Mouse (Mus musculus): Measurements from ENCODE around the gene Mpped2. TPM values are rescaled to one million over a fixed set of nuclear protein-coding genes. Genes with fewer than 3 reads are reported as not detected.

The Mpped2 gene
- polyA plus RNA-seq, 1 experiment = 1.1 TPM

DNA sequence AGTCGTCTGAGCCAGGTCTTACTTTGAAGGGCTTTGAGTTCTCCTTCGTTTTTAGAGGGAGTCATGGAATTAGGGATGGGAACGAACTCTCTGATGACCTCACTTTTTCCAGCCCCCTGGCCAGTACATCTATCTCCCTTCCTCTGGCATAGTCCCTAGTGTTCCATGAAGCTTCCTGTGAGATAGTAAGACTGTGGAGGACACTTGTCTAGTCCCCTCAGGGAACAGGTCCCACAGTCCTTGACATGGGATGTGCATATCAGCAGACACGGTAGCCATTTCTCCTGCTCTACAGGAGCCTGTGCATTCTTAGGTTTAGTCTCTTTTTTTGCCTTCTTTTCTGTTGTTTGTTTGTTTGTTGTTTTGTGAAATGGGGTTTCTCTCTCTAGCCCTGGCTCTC lies 105.8 kb downstream of the Mpped2 start:
- 92% methylated on average over 4 of the region's 4 CpGs for WGBS
- Histone ChIP-seq H3K27ac (ENCODE audit: control insufficient read depth, insufficient read depth, low read length) (no peak overlapping the region), H3K36me3 (ENCODE audit: control insufficient read depth, insufficient read depth, low read length) (no peaks in the 10 kb centered on the region), H3K27me3 (ENCODE audit: control insufficient read depth, insufficient read depth, low read length) (no peaks in the 10 kb centered on the region), H3K4me1 (replicated peaks; ENCODE audit: control insufficient read depth, insufficient read depth, low read length) (no peaks in the 10 kb centered on the region), H3K4me3 (ENCODE audit: control insufficient read depth, insufficient read depth, low read length) (no peak overlapping the region)
- no peak for DNase-seq
- TF ChIP-seq CTCF (IDR thresholded peaks at IDR 0.05; ENCODE audit: borderline replicate concordance, control insufficient read depth, extremely low read depth, insufficient read depth, low read length, poor library complexity) (no peak), POLR2A (IDR thresholded peaks at IDR 0.05; ENCODE audit: control insufficient read depth, extremely low read depth, insufficient read depth, low read length, poor library complexity) (no peak)

GRCm38 (mm10) chr2:106815898-106816297 lies 122.8 kb downstream of the Mpped2 start:
- no peaks in the 10 kb centered on the region for H3K4me1 ChIP-seq (replicated peaks; ENCODE audit: control insufficient read depth, insufficient read depth, low read length)
- H3K36me3 ChIP-seq (ENCODE audit: control insufficient read depth, insufficient read depth, low read length) = no peaks in the 10 kb centered on the region
- no peaks in the 10 kb centered on the region for H3K27me3 ChIP-seq (ENCODE audit: control insufficient read depth, insufficient read depth, low read length)
- no peak overlapping the region for H3K27ac ChIP-seq (ENCODE audit: control insufficient read depth, insufficient read depth, low read length)
- WGBS = 92% methylated on average over 3 of the region's 3 CpGs
- no peak for DNase-seq
- TF ChIP-seq CTCF (IDR thresholded peaks at IDR 0.05; ENCODE audit: borderline replicate concordance, control insufficient read depth, extremely low read depth, insufficient read depth, low read length, poor library complexity) (no peak), POLR2A (IDR thresholded peaks at IDR 0.05; ENCODE audit: control insufficient read depth, extremely low read depth, insufficient read depth, low read length, poor library complexity) (no peak)
- H3K4me3 ChIP-seq (ENCODE audit: control insufficient read depth, insufficient read depth, low read length) = no peak overlapping the region

DNA sequence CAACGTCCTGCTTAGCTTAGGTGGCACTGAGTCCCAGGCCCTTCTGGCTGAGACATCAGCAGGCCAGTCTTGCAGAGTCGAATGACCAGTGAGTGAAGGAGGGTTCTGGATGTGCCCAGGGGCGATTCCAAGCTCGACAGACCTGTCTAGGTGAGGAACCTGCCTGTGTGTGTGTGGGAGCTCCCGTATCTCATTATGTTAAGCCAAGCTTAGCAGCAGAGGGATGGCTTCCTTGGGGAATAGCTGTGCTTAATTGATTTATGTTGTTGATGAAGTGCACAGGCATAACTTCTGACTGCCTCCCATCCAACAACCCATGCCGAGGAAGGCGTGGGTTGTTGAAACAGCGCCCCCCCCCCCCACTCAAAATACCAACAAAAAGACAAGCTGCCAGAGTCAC lies 128.2 kb downstream of the Mpped2 start:
- Histone ChIP-seq H3K27me3 (ENCODE audit: control insufficient read depth, insufficient read depth, low read length) (no peaks in the 10 kb centered on the region), H3K36me3 (ENCODE audit: control insufficient read depth, insufficient read depth, low read length) (no peaks in the 10 kb centered on the region), H3K4me3 (ENCODE audit: control insufficient read depth, insufficient read depth, low read length) (no peak overlapping the region), H3K4me1 (replicated peaks; ENCODE audit: control insufficient read depth, insufficient read depth, low read length) (no peaks in the 10 kb centered on the region), H3K27ac (ENCODE audit: control insufficient read depth, insufficient read depth, low read length) (no peak overlapping the region)
- no peak for TF ChIP-seq POLR2A (IDR thresholded peaks at IDR 0.05; ENCODE audit: control insufficient read depth, extremely low read depth, insufficient read depth, low read length, poor library complexity)
- no peak for TF ChIP-seq CTCF (IDR thresholded peaks at IDR 0.05; ENCODE audit: borderline replicate concordance, control insufficient read depth, extremely low read depth, insufficient read depth, low read length, poor library complexity)
- no peak for DNase-seq
- WGBS = 86% methylated on average over 8 of the region's 8 CpGs

DNA sequence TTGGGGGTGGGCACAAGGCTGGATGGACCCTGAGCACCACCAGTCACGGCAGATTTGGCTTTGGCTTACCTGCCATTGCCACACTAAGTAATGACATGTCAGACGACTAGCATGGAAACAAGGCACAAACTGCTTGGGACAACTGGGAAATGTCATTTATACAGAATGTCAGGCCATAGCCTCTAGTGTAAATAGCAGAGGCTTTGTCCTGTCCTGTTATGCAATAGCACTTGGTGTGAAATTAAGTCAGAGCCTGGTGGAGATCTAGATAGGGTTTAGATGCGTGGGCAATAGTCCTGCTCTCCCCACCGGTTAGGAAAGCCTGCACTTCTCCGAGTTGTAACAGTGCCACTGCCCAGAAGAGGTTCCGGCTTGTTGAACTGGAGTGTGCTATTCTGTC lies 128.8 kb downstream of the Mpped2 start:
- Histone ChIP-seq H3K36me3 (ENCODE audit: control insufficient read depth, insufficient read depth, low read length) (no peaks in the 10 kb centered on the region), H3K27ac (ENCODE audit: control insufficient read depth, insufficient read depth, low read length) (no peak overlapping the region), H3K4me1 (replicated peaks; ENCODE audit: control insufficient read depth, insufficient read depth, low read length) (no peaks in the 10 kb centered on the region), H3K27me3 (ENCODE audit: control insufficient read depth, insufficient read depth, low read length) (no peaks in the 10 kb centered on the region), H3K4me3 (ENCODE audit: control insufficient read depth, insufficient read depth, low read length) (no peak overlapping the region)
- TF ChIP-seq POLR2A (IDR thresholded peaks at IDR 0.05; ENCODE audit: control insufficient read depth, extremely low read depth, insufficient read depth, low read length, poor library complexity) (no peak), CTCF (IDR thresholded peaks at IDR 0.05; ENCODE audit: borderline replicate concordance, control insufficient read depth, extremely low read depth, insufficient read depth, low read length, poor library complexity) (no peak)
- no peak for DNase-seq
- 93% methylated on average over 6 of the region's 6 CpGs for WGBS

DNA sequence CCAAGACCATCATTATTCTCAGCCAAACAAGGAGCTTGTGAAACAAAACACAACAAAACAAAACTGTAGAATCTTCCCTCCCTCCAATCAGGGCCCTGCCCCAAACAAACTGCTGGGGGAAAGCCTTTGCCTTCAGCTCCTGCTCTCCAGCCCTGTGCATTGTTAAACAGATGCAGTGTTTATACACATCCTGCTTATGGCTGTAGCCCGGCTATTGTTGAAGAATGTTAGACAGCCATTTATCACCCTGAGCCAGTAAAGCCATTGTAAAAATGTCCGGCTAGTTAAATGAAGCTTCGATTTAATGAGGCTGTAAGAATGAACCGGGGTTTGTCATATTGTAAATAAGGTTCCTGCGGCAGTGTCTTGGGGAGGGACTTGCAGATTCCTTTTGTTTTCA lies 129.5 kb downstream of the Mpped2 start:
- Histone ChIP-seq H3K4me1 (replicated peaks; ENCODE audit: control insufficient read depth, insufficient read depth, low read length) (no peaks in the 10 kb centered on the region), H3K27ac (ENCODE audit: control insufficient read depth, insufficient read depth, low read length) (no peak overlapping the region), H3K36me3 (ENCODE audit: control insufficient read depth, insufficient read depth, low read length) (no peaks in the 10 kb centered on the region), H3K27me3 (ENCODE audit: control insufficient read depth, insufficient read depth, low read length) (no peaks in the 10 kb centered on the region), H3K4me3 (ENCODE audit: control insufficient read depth, insufficient read depth, low read length) (no peak overlapping the region)
- TF ChIP-seq CTCF (IDR thresholded peaks at IDR 0.05; ENCODE audit: borderline replicate concordance, control insufficient read depth, extremely low read depth, insufficient read depth, low read length, poor library complexity) = no peak
- TF ChIP-seq POLR2A (IDR thresholded peaks at IDR 0.05; ENCODE audit: control insufficient read depth, extremely low read depth, insufficient read depth, low read length, poor library complexity) = no peak
- WGBS = 93% methylated on average over 5 of the region's 5 CpGs
- no peak for DNase-seq

- Histone ChIP-seq H3K4me3 (ENCODE audit: control insufficient read depth, insufficient read depth, low read length) (no peak overlapping the region), H3K27ac (ENCODE audit: control insufficient read depth, insufficient read depth, low read length) (no peak overlapping the region), H3K27me3 (ENCODE audit: control insufficient read depth, insufficient read depth, low read length) (no peaks in the 10 kb centered on the region), H3K4me1 (replicated peaks; ENCODE audit: control insufficient read depth, insufficient read depth, low read length) (no peaks in the 10 kb centered on the region), H3K36me3 (ENCODE audit: control insufficient read depth, insufficient read depth, low read length) (no peaks in the 10 kb centered on the region)
- WGBS = 8% methylated on average over 2 of the region's 2 CpGs
- DNase-seq = no peak
- TF ChIP-seq CTCF (IDR thresholded peaks at IDR 0.05; ENCODE audit: borderline replicate concordance, control insufficient read depth, extremely low read depth, insufficient read depth, low read length, poor library complexity) (no peak), POLR2A (IDR thresholded peaks at IDR 0.05; ENCODE audit: control insufficient read depth, extremely low read depth, insufficient read depth, low read length, poor library complexity) (no peak)
Observed at GRCm38 (mm10) chr2:106825461-106825860, 132.4 kb downstream of the Mpped2 start.

- Histone ChIP-seq H3K4me1 (replicated peaks; ENCODE audit: control insufficient read depth, insufficient read depth, low read length) (no peaks in the 10 kb centered on the region), H3K27me3 (ENCODE audit: control insufficient read depth, insufficient read depth, low read length) (no peaks in the 10 kb centered on the region), H3K27ac (ENCODE audit: control insufficient read depth, insufficient read depth, low read length) (no peak overlapping the region), H3K4me3 (ENCODE audit: control insufficient read depth, insufficient read depth, low read length) (no peak overlapping the region), H3K36me3 (ENCODE audit: control insufficient read depth, insufficient read depth, low read length) (no peaks in the 10 kb centered on the region)
- no peak for TF ChIP-seq CTCF (IDR thresholded peaks at IDR 0.05; ENCODE audit: borderline replicate concordance, control insufficient read depth, extremely low read depth, insufficient read depth, low read length, poor library complexity)
- TF ChIP-seq POLR2A (IDR thresholded peaks at IDR 0.05; ENCODE audit: control insufficient read depth, extremely low read depth, insufficient read depth, low read length, poor library complexity) = no peak
- 100% methylated on average over 1 of the region's 1 CpGs for WGBS
- DNase-seq = no peak
Observed at GRCm38 (mm10) chr2:106826023-106826422, 133.0 kb downstream of the Mpped2 start.

Measured in thymus, adult 2 months (tissue).